Mouse (Mus musculus) frontal cortex, postnatal 14 days (tissue): ENCODE data around the gene Ubl4b.

Experiments used
- DNase-seq, 2 experiments: peaks; one replicate each; pipeline ENCODE4 v3.0.0; 2022; ENCODE audit warnings: low spot score in 2 of 2

Ubl4b gene

GRCm38 (mm10) chr3:107520931-107521330, 33.9 kb downstream of the Ubl4b start:
- DNase-seq, result no peak

GRCm38 (mm10) chr3:107517631-107518108, 37.2 kb downstream of the Ubl4b start, which contains the start of gene Slc6a17:
Gene Slc6a17 (minus strand): TSS chr3:107518018.
- DNase-seq, result peak; percentile 62 to 75

DNA sequence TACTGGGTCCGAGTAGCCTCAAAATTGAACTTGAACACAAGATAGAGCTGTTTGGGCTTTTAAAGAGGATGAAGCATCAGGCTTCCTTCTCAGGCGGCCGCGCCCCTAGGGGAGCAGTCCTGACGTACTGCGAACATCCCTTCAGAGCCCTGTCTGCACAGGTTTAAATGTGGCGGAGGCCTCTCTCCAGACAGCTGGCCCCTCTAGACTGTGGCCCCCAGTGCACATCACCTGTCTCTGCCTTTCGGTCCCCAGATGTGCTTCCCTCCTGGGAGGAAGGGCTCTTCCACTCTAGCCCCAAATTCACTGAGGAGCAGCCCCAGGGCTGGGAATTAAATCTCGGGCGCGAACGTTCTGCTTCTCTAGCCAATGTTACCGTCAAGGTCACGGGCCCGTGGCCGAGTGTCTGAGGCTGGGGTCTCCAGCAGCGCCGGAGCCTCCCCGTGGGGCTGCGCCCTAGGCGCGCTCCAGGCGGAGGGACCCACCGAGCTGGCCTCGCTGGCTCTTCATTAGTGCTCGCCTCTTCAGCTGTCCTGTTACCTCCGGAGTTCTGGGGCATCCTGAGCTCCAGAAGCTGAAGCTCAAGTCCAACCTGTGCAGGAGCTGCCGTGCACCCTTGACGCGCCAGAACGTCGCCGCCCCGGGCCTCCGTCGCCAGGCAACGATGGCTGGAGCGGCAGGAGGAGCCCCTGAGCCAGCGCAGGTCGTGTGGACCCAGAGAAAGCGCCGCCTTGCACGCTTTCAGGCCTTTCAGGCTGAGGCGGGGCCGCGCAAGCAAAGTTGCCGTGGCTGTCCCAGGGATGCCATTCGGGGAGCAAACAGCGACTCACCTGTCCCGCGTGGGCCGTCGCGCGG, 37.9 kb downstream of the Ubl4b start:
- DNase-seq, result no peak

DNA sequence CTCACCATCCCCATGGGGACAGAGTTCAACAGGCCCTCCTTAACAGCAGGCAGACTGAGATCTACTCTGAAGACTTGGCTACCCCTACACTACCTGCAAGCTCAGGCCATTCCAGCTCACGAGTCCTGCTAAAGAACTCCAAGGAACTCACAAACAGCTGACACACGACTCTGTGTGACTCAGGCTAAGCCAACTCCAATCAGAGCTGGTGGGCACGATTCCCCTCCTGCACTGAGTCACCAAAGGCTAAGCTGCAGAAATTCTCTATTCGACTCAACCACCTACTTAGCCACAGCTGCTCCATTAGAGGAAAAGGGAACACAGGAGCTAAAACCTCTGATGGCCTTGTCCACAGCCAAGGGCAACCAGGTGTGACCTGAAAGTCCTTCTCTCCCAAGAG, 38.9 kb downstream of the Ubl4b start:
- DNase-seq, result no peak

DNA sequence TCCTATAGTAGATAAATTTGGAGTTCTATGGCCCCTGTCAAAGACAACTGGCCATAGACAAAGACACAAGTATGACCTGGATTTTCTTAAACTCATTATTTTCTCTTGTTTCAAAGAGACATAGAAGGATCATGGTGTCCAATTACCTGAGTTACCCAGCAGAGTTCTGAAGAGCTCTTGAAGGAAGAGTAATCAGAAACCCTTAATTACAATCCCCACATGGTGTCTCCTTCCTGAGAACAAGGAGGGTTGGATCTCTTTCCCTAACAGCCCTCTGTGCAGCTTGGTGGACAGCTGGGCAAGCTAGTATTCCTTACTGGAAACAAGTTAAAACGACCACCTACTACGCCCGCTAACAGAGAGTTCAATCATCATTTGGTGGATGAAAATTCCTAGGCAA, 43.5 kb downstream of the Ubl4b start:
- no peak for DNase-seq

DNA sequence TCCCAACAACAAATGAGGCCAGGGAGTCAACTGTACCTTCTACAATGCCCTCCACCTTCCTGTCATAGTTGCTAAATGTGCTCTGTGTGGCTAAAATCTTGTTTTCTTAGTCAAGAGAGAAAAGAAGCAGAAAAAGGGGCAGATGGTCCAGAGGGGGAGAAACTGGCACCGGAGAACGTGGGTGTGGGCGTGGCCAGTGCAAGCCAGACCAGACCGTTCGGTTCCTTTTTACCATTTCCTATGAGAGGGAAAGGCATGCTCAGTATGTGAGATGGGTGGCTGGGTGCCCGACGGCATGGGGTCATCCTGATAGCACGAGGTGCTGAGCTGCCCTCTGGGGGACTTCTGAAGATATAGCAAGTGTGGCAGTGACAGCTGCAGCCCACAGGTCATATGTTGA, 46.2 kb downstream of the Ubl4b start:
- DNase-seq, result no peak

DNA sequence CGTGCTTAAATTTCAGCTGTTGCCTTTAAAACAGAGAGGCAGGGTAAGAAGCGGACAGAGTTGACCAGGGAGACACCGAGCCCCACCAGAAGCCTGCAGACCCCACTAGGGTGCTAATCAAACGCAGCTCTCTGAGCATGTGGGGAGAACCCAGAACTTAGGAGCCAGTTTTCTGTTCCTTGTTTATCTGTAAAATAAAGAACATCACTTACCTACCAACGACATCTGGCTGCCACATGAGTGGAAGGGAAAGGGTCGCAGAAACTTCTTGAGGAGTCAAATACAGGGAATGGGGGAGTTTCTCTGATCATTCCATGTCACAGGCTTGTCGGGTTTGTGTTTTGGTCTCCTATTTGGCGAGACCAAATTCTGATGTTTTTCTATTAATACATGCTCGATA, 46.9 kb downstream of the Ubl4b start:
- no peak for DNase-seq

DNA sequence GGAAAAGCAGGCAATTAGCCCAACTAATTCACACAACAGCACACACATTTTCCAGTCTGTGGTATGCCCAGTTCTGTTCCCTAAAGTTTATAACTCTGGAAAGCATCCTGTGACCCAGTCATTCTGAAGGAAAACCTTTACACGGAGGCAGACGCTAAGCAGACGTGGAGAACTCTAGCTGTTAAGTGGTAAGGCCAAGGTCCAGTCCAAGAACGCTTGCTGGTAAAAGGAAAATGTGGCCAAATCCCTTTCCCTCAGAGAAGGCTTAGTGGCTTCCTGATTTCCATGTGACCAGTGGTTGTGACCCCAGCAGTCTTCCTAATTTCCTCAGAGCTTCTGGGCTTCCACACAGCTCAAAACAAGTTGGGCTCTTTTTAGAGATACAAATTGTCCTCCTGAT, 48.3 kb downstream of the Ubl4b start:
- DNase-seq, result no peak

GRCm38 (mm10) chr3:107505464-107506367, 49.2 kb downstream of the Ubl4b start:
- DNase-seq, result no peak

GRCm38 (mm10) chr3:107504542-107504941, 50.3 kb downstream of the Ubl4b start:
- DNase-seq, result no peak

DNA sequence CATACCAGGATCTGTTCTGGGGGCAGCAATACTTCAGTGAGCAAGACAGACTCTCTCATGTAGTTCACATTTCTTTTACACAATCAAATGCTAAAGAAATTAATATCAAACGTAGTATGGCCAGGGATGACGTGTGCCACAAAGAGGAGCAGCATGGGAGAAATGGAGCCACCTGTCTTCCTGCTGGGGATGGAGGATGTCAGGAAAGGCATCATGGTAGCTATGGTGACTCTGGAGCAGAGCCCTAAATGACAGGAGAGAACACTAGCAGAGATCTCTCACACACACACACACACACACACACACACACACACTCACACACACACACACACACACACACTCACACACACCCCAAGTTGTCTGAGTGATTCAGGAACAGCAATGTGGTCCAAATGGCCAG, 51.2 kb downstream of the Ubl4b start:
- DNase-seq, result no peak
